Mouse (Mus musculus) common myeloid progenitor, adult 5-6 weeks (primary cell): ENCODE data around the gene Prkag2. TPM values are rescaled to one million over a fixed set of nuclear protein-coding genes. Genes with fewer than 3 reads are reported as not detected.
"Not testable (repeated sequence)": the region's sequence is repeated elsewhere in the genome, so short reads cannot be mapped to it uniquely, and the experiment has no call there.

ENCODE experiments used
- ATAC-seq: replicated peaks from 2 replicates; pipeline ENCODE4 v1.8.0; 2016; ENCODE audit warnings: low read depth, mild to moderate bottlenecking, moderate TSS enrichment, inconsistent platforms; ENCODE audit not compliant: poor library complexity, severe bottlenecking
- total RNA-seq: library from RNA; stranded (forward); fragments of 200-1000, 187-1606 nt; gene quantifications from 2 replicates; pipeline ENCODE4 v1.2.3, GENCODE M21; 2017

The Prkag2 gene
- total RNA-seq, 1 experiment from 2014 or later: 26.3 TPM

- ATAC-seq: no peak
Measured at GRCm38 (mm10) chr5:24892461-24892860, 208.0 kb downstream of the Prkag2 start.

GRCm38 (mm10) chr5:24889860-24890259 is 210.6 kb downstream of the Prkag2 start:
- ATAC-seq: no peak

- no peak for ATAC-seq
Measured at GRCm38 (mm10) chr5:24888874-24889591, 211.4 kb downstream of the Prkag2 start.

- no peak for ATAC-seq
Measured at GRCm38 (mm10) chr5:24887271-24887670, 213.2 kb downstream of the Prkag2 start.

GRCm38 (mm10) chr5:24878713-24879112 is 221.7 kb downstream of the Prkag2 start:
- ATAC-seq: no peak

- peak; percentile 77 for ATAC-seq
Measured at GRCm38 (mm10) chr5:24877836-24878624, 222.4 kb downstream of the Prkag2 start.

GRCm38 (mm10) chr5:24876653-24877052 is 223.8 kb downstream of the Prkag2 start:
- ATAC-seq: no peak

- no peak for ATAC-seq
Measured at GRCm38 (mm10) chr5:24874111-24874510, 226.3 kb downstream of the Prkag2 start.

GRCm38 (mm10) chr5:24873221-24873620 is 227.2 kb downstream of the Prkag2 start:
- no peak for ATAC-seq

GRCm38 (mm10) chr5:24871276-24871675 is 229.2 kb downstream of the Prkag2 start:
- no peak for ATAC-seq

- ATAC-seq: no peak; the same call in 1 of the 2 replicates
Measured at GRCm38 (mm10) chr5:24869796-24870289, 230.6 kb downstream of the Prkag2 start.

GRCm38 (mm10) chr5:24863804-24864203 is 236.6 kb downstream of the Prkag2 start:
- ATAC-seq: peak; percentile 30; the same call in 1 of the 2 replicates

- ATAC-seq: no peak
Measured at GRCm38 (mm10) chr5:24861449-24861930, 239.0 kb downstream of the Prkag2 start.

- ATAC-seq: peak; percentile 40; the same call in 1 of the 2 replicates
Measured at GRCm38 (mm10) chr5:24860635-24861448, 239.6 kb downstream of the Prkag2 start.

GRCm38 (mm10) chr5:24859771-24860540 is 240.5 kb downstream of the Prkag2 start:
- peak; percentile 27 for ATAC-seq

- peak; percentile 92 for ATAC-seq
Measured at GRCm38 (mm10) chr5:24854827-24855600, 245.4 kb downstream of the Prkag2 start.

- ATAC-seq: no peak
Measured at GRCm38 (mm10) chr5:24854256-24854655, 246.2 kb downstream of the Prkag2 start.

GRCm38 (mm10) chr5:24848261-24848660 is 252.2 kb downstream of the Prkag2 start:
- not testable (repeated sequence) for ATAC-seq

- no peak for ATAC-seq
Measured at GRCm38 (mm10) chr5:24843841-24844240, 256.6 kb downstream of the Prkag2 start.
